Mouse (Mus musculus) left cerebral cortex, adult 2 months (tissue): ENCODE data around the gene Gm20737. TPM values are rescaled to one million over a fixed set of nuclear protein-coding genes. Genes with fewer than 3 reads are reported as not detected.
"Not testable (repeated sequence)": the region's sequence is repeated elsewhere in the genome, so short reads cannot be mapped to it uniquely, and the experiment has no call there.

Source experiments
- DNase-seq, 2 experiments: peaks; one replicate each; pipeline ENCODE4 v3.0.0; 2021 to 2022; ENCODE audit warnings: low spot score in 2 of 2, mixed read lengths in 1 of 2; ENCODE audit errors: extremely low spot score in 1 of 2
- H3K27ac ChIP-seq: fragments of 200-600 bp; 2 replicates; pipeline ENCODE4 v1.8.1; 2022
- H3K4me3 ChIP-seq: fragments of 200-600 bp; 2 replicates; pipeline ENCODE4 v1.8.1; 2022
- intact Hi-C: fragments of 180-260 bp; cut with DNase I; formaldehyde crosslinking; loops from one replicate; pipeline ENCODE4 v1.15.1; 2025
- long read RNA-seq, 2 experiments: library from polyadenylated mRNA; stranded (forward); transcript quantifications; one replicate each; pipeline ENCODE4 v2.0.0; 2021; ENCODE audit warnings: borderline mapping rate in 2 of 2
- total RNA-seq, 2 experiments: library from RNA; stranded (reverse); gene quantifications; 2 replicates each; pipeline ENCODE4 v1.2.3; 2021

Gm20737 gene
- not detected for total RNA-seq
- long read RNA-seq, experiment 1, result 0 reads
- long read RNA-seq, experiment 2, result 0 reads

DNA sequence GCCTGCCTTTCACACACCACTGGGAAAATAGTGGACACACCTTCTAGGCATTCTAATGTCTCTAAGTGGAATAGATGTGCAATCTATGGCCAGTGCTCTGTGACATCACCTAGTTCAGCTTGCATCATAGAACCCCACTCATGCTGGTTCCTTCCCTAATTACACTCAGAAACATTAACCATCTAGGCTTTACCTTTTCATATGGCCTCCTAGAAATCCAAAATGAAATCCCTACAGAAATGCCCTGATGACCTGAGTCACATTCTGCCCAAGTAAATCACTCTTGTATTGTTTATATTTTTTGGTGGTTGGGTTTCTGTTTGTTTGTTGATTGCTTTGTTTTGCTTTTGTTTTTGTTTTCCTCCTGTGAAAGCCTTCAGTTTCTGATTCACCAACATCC is at the start of gene Gm20737:
Gm20737 (minus strand) TSS at position 101 of the 400 bp plus-strand sequence.
- H3K4me3 ChIP-seq, DNase-seq, H3K27ac ChIP-seq, intact Hi-C loops: not testable (repeated sequence)

- H3K4me3 ChIP-seq, H3K27ac ChIP-seq, intact Hi-C loops, DNase-seq: not testable (repeated sequence)
Measured at GRCm38 (mm10) chrY:10553153-10553552, 17.3 kb upstream of the Gm20737 start, which contains the start of gene Gm21775. Gm21775 (plus strand) TSS chrY:10553453.

Other genes with a start within 250 kb of the Gm20737 start
- not detected for gene Gm20834, start 211.5 kb downstream of the Gm20737 start, total RNA-seq
- not detected for gene Gm28510, start 123.3 kb downstream of the Gm20737 start, total RNA-seq
- not detected for gene Gm21775, start 17.4 kb upstream of the Gm20737 start, total RNA-seq
- not detected for gene Gm21900, start 80.3 kb upstream of the Gm20737 start, total RNA-seq
- gene Gm20777, start 216.4 kb upstream of the Gm20737 start, total RNA-seq, result not detected